Mouse (Mus musculus): Measurements from ENCODE around the gene Klc1.
"Not testable (repeated sequence)": the region's sequence is repeated elsewhere in the genome, so short reads cannot be mapped to it uniquely, and the experiment has no call there.

Gene Klc1

DNA sequence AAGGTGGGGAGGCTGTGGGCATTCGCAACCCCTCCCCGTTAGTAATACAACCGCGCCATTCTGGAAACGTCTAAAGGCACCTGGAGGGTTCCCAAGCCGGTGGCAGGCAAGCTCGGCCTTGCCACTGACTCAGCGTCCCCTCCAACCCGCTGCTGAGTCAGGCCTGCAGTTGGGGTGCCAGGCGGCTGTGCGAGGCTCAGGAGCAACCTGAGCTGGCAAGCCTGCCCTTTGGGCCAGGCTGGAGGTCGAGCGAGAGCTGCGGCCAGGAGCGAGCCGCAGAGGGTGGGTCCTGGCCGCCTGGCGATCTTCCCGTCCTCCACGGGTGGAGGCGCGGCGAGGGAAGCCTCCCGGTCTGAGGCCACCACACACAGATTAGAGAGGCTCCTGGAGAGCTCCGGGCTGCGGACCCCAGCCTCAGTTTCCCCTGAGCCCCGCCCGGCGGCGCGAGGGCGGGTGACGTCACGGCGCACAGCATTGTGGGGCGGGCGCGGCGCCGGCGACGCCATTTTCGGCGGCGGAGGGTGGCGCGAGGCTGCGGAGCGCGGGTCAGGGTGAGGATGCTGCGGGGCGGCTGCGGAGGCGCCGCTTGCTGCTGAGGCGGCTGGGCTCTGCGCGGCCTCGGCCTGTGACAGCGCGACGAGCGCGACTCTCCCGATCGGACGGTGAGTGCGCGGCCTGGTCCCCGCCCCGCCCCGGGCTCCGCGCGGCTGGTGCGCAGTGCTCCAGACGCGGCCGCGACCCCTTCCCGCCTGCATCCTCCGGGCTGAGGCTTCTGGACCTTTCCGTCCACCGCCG lies at the start of gene Klc1:
Gene Klc1, plus strand, starts transcription at position 469 of the 795 bp plus-strand sequence.
- peak in 1 of 2 experiments; percentile 49 for DNase-seq (ENCODE audit: low read depth in 1 of 2, low spot score in 2 of 2)

DNA sequence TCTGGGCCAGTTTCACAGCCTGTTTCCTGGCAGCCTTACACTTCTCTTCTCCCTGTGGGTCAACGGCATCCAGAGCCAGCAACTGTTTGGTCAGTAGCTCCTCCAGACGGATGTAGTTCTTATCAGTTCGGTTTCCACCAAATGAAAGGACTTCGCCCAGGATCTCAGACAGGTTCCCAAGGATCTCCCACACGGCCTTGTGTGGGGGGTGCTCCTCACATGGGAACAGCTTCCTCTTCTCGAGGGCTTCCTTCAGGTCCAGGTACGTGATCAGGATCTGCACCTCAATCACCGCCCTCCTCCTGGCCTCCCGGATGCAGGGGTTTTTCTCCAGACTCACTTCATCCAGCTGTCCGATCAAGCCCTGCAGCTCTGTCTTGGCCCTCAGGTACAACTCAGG lies 48.6 kb upstream of the Klc1 start:
- DNase-seq (ENCODE audit: low read depth in 1 of 2, low spot score in 2 of 2), result no peak

DNA sequence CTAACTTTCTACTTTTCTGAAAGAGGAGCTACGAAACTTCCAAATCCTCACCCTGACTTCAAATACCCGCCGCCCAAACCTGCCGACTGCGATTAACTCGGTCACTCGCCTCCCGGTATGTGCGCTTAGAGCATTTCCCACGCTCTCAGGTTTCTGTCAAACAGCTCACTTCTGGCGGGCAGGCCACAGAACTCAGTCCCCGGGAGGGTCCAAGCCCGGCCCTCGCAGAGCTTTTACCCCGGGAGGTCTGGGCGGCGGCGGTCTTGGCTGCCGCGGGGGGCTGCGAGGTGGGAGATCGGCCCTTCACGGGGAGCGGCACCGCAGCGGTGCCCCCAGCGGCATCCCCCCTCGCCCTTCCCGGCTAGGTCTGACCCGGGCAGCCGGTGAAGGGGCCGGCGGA lies 46.2 kb upstream of the Klc1 start:
- DNase-seq (ENCODE audit: low read depth in 1 of 2, low spot score in 2 of 2), result no peak

DNA sequence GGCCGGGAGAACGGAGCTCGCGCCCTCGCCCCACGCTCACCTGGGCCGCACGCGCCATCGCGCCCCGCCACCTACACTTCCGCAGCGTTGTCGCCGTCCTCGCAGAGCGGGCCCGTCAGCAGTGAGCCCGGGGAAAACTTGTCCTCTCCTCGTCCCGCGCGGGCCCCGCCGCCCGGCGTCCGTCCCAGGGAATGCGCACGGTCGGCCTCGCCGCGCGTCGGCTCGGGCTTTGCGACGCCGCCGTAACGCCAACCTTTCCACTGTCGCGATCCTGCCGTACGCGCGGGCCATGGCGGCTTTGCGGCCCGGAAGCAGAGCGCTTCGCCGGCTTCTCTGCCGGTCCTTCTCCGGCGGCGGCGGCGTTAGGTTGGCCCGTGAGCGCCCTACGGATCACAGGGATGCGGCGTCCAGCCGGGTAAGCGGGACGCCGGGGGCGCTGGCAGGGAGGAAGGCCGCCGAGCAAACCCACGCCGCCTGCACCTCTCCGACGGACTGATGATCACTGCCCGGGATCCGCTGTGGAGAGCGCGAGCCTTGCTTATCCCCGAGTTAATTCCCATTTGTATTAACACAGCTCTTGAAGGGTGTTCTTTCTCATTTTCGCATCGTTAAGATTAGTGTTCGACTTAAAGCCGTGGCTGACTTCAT lies 45.5 kb upstream of the Klc1 start, which contains the start of the genes Bag5 and Apopt1:
Gene Bag5, minus strand, starts transcription at position 254 of the 648 bp plus-strand sequence.
Gene Apopt1, plus strand, starts transcription at position 258 of the 648 bp plus-strand sequence.
- DNase-seq (ENCODE audit: low read depth in 1 of 2, low spot score in 2 of 2), result peak; percentile 61 to 80

- not testable (repeated sequence) for DNase-seq (ENCODE audit: low read depth in 1 of 2, low spot score in 2 of 2)
These were observed 44.8 kb upstream of the Klc1 start for GRCm38 (mm10) chr12:111713880-111714279.

DNA sequence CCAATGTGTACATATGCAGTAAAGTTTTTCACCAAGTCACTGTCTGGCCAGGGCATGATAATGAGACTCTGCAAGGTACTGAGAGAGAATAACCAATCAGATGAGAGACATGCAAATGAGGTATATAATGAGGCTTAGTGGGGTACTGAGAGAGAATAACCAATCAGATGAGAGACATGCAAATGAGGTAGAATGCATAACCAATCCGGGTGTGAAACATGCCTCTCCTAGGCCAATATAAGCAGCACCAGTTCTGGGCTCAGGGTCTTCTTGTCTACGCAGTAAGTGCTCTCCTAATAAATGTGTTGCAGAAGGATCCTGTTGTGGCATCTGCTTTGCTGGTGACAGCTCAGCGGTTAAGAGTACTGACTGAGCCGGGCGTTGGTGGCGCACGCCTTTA lies 42.1 kb upstream of the Klc1 start:
- DNase-seq (ENCODE audit: low read depth in 1 of 2, low spot score in 2 of 2), result no peak

DNA sequence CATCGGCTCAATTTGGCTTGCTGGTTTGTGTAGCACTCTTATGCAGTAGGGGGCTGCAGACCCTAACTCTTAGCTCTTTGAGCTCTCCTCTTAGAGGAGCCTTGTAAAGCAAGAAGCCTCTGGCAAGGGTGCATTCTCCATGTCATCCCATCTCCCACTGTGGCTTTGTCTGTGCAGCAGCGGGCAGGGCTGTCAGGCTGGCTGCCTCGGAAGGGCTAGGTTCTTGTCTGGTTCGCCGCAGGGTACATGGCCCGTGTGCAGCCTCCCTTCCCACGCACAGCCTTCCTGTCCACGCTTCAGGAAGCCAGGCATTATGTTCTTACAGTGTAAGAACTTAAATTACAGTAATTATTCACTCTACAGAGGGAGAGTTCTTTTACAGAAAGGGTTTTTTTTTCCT lies 40.0 kb upstream of the Klc1 start:
- DNase-seq (ENCODE audit: low read depth in 1 of 2, low spot score in 2 of 2), result no peak

GRCm38 (mm10) chr12:111720222-111720621 lies 38.4 kb upstream of the Klc1 start:
- no peak for DNase-seq (ENCODE audit: low read depth in 1 of 2, low spot score in 2 of 2)

GRCm38 (mm10) chr12:111722654-111723053 lies 36.0 kb upstream of the Klc1 start:
- no peak for DNase-seq (ENCODE audit: low read depth in 1 of 2, low spot score in 2 of 2)

GRCm38 (mm10) chr12:111724638-111725337 lies 33.9 kb upstream of the Klc1 start:
- DNase-seq (ENCODE audit: low read depth in 1 of 2, low spot score in 2 of 2), result no peak

GRCm38 (mm10) chr12:111725338-111726121 lies 33.1 kb upstream of the Klc1 start:
- no peak for DNase-seq (ENCODE audit: low read depth in 1 of 2, low spot score in 2 of 2)

DNA sequence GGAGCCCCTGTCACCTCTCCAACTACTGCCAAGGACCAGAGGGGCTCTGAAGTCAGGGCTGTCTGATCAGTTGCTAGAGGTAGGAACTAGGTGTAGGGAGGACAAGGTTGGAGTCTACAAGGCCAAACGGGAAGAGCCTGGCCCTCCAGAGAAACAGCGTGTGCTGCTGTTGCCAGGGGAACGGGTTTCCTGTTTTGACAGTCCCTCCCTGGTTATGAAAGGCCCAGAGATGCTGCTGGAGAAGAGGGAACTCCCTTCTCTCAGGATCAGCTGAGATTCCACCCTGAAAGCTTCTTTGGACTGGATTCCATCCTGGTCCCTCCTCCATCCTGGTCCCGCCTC lies 32.6 kb upstream of the Klc1 start:
- DNase-seq (ENCODE audit: low read depth in 1 of 2, low spot score in 2 of 2), result peak; percentile 33 to 37

DNA sequence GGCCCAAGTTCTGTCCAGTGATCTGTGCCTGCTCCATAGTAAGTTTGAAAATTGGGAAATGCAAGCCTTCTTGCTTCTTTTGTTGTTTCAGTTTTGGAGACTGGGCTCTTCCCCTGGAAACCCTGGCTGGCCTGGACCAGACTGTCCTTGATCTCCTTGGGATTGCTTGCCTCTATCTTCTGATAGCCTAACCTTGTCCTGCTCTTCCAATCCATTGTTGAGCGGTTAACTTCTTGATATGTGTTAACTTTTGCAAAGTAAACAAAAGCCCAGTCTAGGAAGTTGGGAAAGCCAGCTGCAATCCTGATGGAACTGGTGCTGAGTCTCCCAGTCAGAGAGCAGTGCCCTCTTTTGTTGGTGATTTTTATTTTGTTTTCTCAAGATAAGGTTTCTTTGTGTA lies 30.7 kb upstream of the Klc1 start:
- DNase-seq (ENCODE audit: low read depth in 1 of 2, low spot score in 2 of 2), result no peak

GRCm38 (mm10) chr12:111731822-111732807 lies 26.5 kb upstream of the Klc1 start:
- DNase-seq (ENCODE audit: low read depth in 1 of 2, low spot score in 2 of 2), result peak; percentile 42 to 69

GRCm38 (mm10) chr12:111732921-111733320 lies 25.7 kb upstream of the Klc1 start:
- DNase-seq (ENCODE audit: low read depth in 1 of 2, low spot score in 2 of 2), result no peak

GRCm38 (mm10) chr12:111734912-111735311 lies 23.7 kb upstream of the Klc1 start:
- DNase-seq (ENCODE audit: low read depth in 1 of 2, low spot score in 2 of 2), result no peak

DNA sequence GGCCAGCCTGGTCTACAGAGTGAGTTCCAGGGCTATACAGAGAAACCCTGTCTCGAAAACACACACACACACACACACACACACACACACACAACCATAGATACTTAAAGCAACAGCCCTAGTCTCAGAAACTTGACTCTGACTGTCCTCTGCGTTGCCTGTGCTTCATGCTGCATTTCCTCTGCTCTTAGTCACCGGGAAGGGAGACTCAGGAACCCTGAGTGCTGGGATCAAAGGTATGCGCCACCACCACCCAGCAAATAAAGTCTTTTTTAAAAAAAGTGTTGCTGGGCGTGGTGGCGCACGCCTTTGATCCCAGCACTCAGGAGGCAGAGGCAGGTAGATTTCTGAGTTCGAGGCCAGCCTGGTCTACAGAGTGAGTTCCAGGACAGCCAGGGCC lies 22.0 kb upstream of the Klc1 start:
- not testable (repeated sequence) for DNase-seq (ENCODE audit: low read depth in 1 of 2, low spot score in 2 of 2)

DNA sequence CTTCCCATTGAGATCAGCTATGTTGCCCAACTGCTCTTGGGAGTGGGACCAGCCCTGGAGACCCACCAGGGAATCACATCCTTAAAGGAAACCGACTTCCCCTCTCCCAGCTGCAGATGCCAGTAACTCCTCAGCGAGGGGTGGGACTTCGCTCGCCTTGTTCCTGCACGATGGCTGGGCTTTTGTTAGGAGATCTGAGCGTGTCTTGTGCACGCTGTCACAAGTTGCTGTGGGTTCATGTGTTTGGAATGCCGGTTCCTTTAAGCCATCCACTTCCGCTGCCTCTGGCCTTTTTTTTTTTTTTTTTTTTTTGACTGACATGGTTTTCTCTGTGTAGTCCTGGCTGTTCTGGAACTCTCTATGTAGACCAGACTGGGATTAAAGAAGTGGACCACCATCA lies 21.3 kb upstream of the Klc1 start:
- no peak for DNase-seq (ENCODE audit: low read depth in 1 of 2, low spot score in 2 of 2)

DNA sequence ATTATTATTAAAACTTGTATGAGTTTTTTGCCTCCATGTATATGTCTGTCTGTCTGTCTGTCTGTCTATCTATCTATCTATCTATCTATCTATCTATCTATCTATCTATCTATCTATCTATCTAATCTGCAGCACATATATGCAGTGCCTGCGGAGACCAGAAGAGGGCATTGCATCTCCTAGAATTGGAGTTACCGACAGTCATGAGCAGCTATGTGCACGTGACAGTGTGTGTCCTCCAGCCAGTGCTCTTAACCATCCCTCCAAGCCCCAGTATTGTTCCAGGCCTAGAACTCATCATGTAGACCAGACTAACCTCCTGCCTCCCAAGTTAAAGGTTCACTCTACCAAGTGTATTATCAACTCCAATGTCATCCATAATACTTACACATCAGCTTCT lies 19.9 kb upstream of the Klc1 start:
- peak in 1 of 2 experiments; percentile 30 for DNase-seq (ENCODE audit: low read depth in 1 of 2, low spot score in 2 of 2)

- DNase-seq (ENCODE audit: low read depth in 1 of 2, low spot score in 2 of 2), result no peak
These were observed 17.3 kb upstream of the Klc1 start for GRCm38 (mm10) chr12:111741338-111741737.
